Mouse (Mus musculus): Measurements from ENCODE around the gene Nos1ap. TPM values are rescaled to one million over a fixed set of nuclear protein-coding genes. Genes with fewer than 3 reads are reported as not detected.

Nos1ap gene
- polyA plus RNA-seq, 1 experiment: 3.5 TPM

GRCm38 (mm10) chr1:170434146-170434545 lies 155.5 kb downstream of the Nos1ap start:
- TF ChIP-seq CTCF (IDR thresholded peaks at IDR 0.05; ENCODE audit: borderline replicate concordance, insufficient read depth, low read length): no peak
- no peak for TF ChIP-seq POLR2A (IDR thresholded peaks at IDR 0.05; ENCODE audit: low read depth, low read length)
- peaks cover 8% of the 10 kb centered on the region for H3K4me1 ChIP-seq (ENCODE audit: control insufficient read depth, insufficient read depth, low read length)
- no peak overlapping the region for H3K27ac ChIP-seq (ENCODE audit: insufficient read depth, low read length)
- no peak overlapping the region for H3K4me3 ChIP-seq (ENCODE audit: insufficient read depth, low read length)

GRCm38 (mm10) chr1:170433661-170434060 lies 156.0 kb downstream of the Nos1ap start:
- TF ChIP-seq CTCF (IDR thresholded peaks at IDR 0.05; ENCODE audit: borderline replicate concordance, insufficient read depth, low read length) (no peak), POLR2A (IDR thresholded peaks at IDR 0.05; ENCODE audit: low read depth, low read length) (no peak)
- no peak overlapping the region for H3K27ac ChIP-seq (ENCODE audit: insufficient read depth, low read length)
- peaks cover 4% of the 10 kb centered on the region for H3K4me1 ChIP-seq (ENCODE audit: control insufficient read depth, insufficient read depth, low read length)
- no peak overlapping the region for H3K4me3 ChIP-seq (ENCODE audit: insufficient read depth, low read length)

GRCm38 (mm10) chr1:170432288-170432687 lies 157.4 kb downstream of the Nos1ap start:
- no peak overlapping the region for H3K4me3 ChIP-seq (ENCODE audit: insufficient read depth, low read length)
- no peaks in the 10 kb centered on the region for H3K4me1 ChIP-seq (ENCODE audit: control insufficient read depth, insufficient read depth, low read length)
- H3K27ac ChIP-seq (ENCODE audit: insufficient read depth, low read length): no peak overlapping the region
- TF ChIP-seq CTCF (IDR thresholded peaks at IDR 0.05; ENCODE audit: borderline replicate concordance, insufficient read depth, low read length) (no peak), POLR2A (IDR thresholded peaks at IDR 0.05; ENCODE audit: low read depth, low read length) (no peak)

- TF ChIP-seq CTCF (IDR thresholded peaks at IDR 0.05; ENCODE audit: borderline replicate concordance, insufficient read depth, low read length): no peak
- TF ChIP-seq POLR2A (IDR thresholded peaks at IDR 0.05; ENCODE audit: low read depth, low read length): no peak
- Histone ChIP-seq H3K4me1 (ENCODE audit: control insufficient read depth, insufficient read depth, low read length) (no peaks in the 10 kb centered on the region), H3K27ac (ENCODE audit: insufficient read depth, low read length) (no peak overlapping the region), H3K4me3 (ENCODE audit: insufficient read depth, low read length) (no peak overlapping the region)
Observed at GRCm38 (mm10) chr1:170431312-170431711, 158.3 kb downstream of the Nos1ap start.

GRCm38 (mm10) chr1:170430660-170431059 lies 159.0 kb downstream of the Nos1ap start:
- Histone ChIP-seq H3K4me3 (ENCODE audit: insufficient read depth, low read length) (no peak overlapping the region), H3K4me1 (ENCODE audit: control insufficient read depth, insufficient read depth, low read length) (no peaks in the 10 kb centered on the region), H3K27ac (ENCODE audit: insufficient read depth, low read length) (no peak overlapping the region)
- TF ChIP-seq CTCF (IDR thresholded peaks at IDR 0.05; ENCODE audit: borderline replicate concordance, insufficient read depth, low read length) (no peak), POLR2A (IDR thresholded peaks at IDR 0.05; ENCODE audit: low read depth, low read length) (no peak)

- Histone ChIP-seq H3K27ac (ENCODE audit: insufficient read depth, low read length) (no peak overlapping the region), H3K4me3 (ENCODE audit: insufficient read depth, low read length) (no peak overlapping the region), H3K4me1 (ENCODE audit: control insufficient read depth, insufficient read depth, low read length) (no peaks in the 10 kb centered on the region)
- TF ChIP-seq CTCF (IDR thresholded peaks at IDR 0.05; ENCODE audit: borderline replicate concordance, insufficient read depth, low read length) (no peak), POLR2A (IDR thresholded peaks at IDR 0.05; ENCODE audit: low read depth, low read length) (no peak)
Observed at GRCm38 (mm10) chr1:170429656-170430055, 160.0 kb downstream of the Nos1ap start.

GRCm38 (mm10) chr1:170428141-170428540 lies 161.5 kb downstream of the Nos1ap start:
- no peak for TF ChIP-seq POLR2A (IDR thresholded peaks at IDR 0.05; ENCODE audit: low read depth, low read length)

GRCm38 (mm10) chr1:170424258-170424889 lies 165.3 kb downstream of the Nos1ap start:
- Histone ChIP-seq H3K4me1 (ENCODE audit: control insufficient read depth, insufficient read depth, low read length) (no peaks in the 10 kb centered on the region), H3K27ac (ENCODE audit: insufficient read depth, low read length) (no peak overlapping the region), H3K4me3 (ENCODE audit: insufficient read depth, low read length) (no peak overlapping the region)
- TF ChIP-seq CTCF (IDR thresholded peaks at IDR 0.05; ENCODE audit: borderline replicate concordance, insufficient read depth, low read length) (no peak), POLR2A (IDR thresholded peaks at IDR 0.05; ENCODE audit: low read depth, low read length) (no peak)

More at GRCm38 (mm10) chr1:170428141-170428540, 161.5 kb downstream of the Nos1ap start:
- H3K4me3 ChIP-seq (ENCODE audit: insufficient read depth, low read length): no peak overlapping the region
- H3K4me1 ChIP-seq (ENCODE audit: control insufficient read depth, insufficient read depth, low read length): no peaks in the 10 kb centered on the region
- H3K27ac ChIP-seq (ENCODE audit: insufficient read depth, low read length): no peak overlapping the region

GRCm38 (mm10) chr1:170423048-170423447 lies 166.6 kb downstream of the Nos1ap start:
- Histone ChIP-seq H3K4me3 (ENCODE audit: insufficient read depth, low read length) (no peak overlapping the region), H3K4me1 (ENCODE audit: control insufficient read depth, insufficient read depth, low read length) (peaks cover under 1% of the 10 kb centered on the region; the same call in 1 of the 2 replicates), H3K27ac (ENCODE audit: insufficient read depth, low read length) (no peak overlapping the region)
- no peak for TF ChIP-seq POLR2A (IDR thresholded peaks at IDR 0.05; ENCODE audit: low read depth, low read length)
- TF ChIP-seq CTCF (IDR thresholded peaks at IDR 0.05; ENCODE audit: borderline replicate concordance, insufficient read depth, low read length): no peak

- TF ChIP-seq CTCF (IDR thresholded peaks at IDR 0.05; ENCODE audit: borderline replicate concordance, insufficient read depth, low read length) (no peak), POLR2A (IDR thresholded peaks at IDR 0.05; ENCODE audit: low read depth, low read length) (no peak)
- H3K4me1 ChIP-seq (ENCODE audit: control insufficient read depth, insufficient read depth, low read length): peaks cover 2% of the 10 kb centered on the region; the same call in 1 of the 2 replicates
- no peak overlapping the region for H3K27ac ChIP-seq (ENCODE audit: insufficient read depth, low read length)
- no peak overlapping the region for H3K4me3 ChIP-seq (ENCODE audit: insufficient read depth, low read length)
Observed at GRCm38 (mm10) chr1:170422188-170422587, 167.5 kb downstream of the Nos1ap start.

Measured in embryonic fibroblast, embryonic 13.5 days (primary cell).